Mouse (Mus musculus) cerebral cortex, adult 2 months (tissue): ENCODE data around the gene Suox.

Experiments
- WGBS: fragments of 180-500 bp; shearing (Covaris S2); methylation state at CpG from one replicate; pipeline ENCODE4 v1.1.7; 2018; 5-methylcytosine and 5-hydroxymethylcytosine counted together

Suox gene

GRCm38 (mm10) chr10:128673763-128674468, at the start of gene Suox:
Gene Suox, minus strand, starts transcription at chr10:128674073.
- WGBS, result under 1% methylated on average over 60 of the region's 60 CpGs

DNA sequence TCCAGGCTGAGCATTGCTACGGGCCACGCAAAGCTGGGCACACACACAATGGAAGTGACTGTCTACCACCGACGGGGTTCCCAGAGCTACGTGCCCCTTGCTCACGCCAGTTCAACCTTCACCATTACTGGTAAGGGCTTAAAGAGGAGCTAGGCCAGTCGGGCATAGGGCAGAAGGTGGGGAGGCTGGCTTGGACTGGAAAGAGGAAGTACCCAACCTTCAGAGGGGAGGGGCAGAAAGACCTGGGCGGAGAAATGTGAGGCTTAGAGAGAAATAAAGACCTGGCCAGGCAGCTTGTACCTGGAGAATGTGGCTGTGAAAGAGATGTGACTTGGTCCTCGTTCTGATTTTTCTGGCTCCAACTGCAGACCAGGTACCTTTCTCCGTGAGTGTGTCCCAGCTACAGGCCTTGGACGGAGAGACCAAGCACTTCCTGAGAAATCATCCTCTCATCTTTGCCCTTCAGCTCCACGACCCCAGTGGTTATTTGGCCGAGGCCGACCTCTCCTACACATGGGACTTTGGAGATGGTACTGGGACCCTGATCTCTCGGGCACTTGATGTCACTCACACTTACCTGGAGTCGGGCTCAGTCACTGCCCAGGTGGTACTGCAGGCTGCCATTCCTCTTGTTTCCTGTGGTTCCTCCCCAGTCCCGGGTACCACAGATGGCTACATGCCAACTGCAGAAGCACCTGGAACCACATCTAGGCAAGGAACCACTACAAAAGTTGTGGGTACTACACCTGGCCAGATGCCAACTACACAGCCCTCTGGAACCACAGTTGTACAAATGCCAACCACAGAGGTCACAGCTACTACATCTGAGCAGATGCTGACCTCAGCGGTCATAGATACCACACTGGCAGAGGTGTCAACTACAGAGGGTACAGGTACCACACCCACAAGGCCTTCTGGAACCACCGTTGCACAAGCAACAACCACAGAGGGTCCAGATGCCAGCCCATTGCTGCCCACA, 42.0 kb upstream of the Suox start:
- 86% methylated on average over 19 of the region's 19 CpGs for WGBS

DNA sequence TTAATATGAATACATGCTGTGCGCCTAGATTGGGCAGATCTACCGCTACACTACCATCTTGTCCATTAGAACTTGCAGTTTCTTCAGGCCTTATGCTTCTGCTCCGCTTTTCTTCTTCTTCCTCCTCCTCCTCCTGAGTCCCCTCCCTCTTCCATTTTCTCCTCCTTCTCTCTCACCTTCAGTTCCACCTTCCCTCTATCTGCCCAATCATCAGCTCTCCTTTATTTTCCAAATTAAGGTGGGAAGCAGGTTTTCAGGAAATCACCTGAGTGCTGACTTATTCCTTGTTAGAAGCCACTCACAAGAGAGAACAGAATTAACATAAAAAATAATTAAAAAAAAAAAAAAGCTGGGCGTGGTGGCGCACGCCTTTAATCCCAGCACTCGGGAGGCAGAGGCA, 37.4 kb upstream of the Suox start:
- WGBS, result 96% methylated on average over 7 of the region's 7 CpGs

- WGBS, result 8% methylated on average over 11 of the region's 11 CpGs
Measured at GRCm38 (mm10) chr10:128705317-128705693, 31.4 kb upstream of the Suox start.

GRCm38 (mm10) chr10:128704491-128705316, 30.8 kb upstream of the Suox start, which contains the start of gene Cdk2:
Gene Cdk2, minus strand, starts transcription at chr10:128705031.
- WGBS, result under 1% methylated on average over 62 of the region's 62 CpGs

DNA sequence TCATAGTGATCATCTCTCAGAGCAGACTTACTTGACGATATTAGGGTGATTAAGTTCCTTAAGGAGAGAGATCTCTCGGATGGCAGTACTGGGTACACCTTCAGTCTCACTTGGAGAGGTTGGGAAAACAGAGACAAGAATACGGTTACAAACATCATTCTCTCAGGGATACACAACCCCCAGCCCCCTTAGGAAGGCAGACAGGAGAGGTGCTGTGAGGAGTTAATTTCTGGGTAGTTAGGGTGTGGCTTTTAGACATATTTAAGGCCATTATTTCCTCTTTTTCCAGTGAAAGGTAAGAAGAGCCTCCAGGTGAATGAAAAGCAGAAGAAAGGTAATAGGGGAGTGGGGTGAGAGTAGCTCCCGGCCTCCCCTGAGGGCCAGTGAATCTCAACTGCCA, 30.0 kb upstream of the Suox start, which contains the start of gene Pmel:
TSS of gene Pmel (plus strand) at position 301 of the 400 bp plus-strand sequence.
- 43% methylated on average over 4 of the region's 4 CpGs for WGBS

DNA sequence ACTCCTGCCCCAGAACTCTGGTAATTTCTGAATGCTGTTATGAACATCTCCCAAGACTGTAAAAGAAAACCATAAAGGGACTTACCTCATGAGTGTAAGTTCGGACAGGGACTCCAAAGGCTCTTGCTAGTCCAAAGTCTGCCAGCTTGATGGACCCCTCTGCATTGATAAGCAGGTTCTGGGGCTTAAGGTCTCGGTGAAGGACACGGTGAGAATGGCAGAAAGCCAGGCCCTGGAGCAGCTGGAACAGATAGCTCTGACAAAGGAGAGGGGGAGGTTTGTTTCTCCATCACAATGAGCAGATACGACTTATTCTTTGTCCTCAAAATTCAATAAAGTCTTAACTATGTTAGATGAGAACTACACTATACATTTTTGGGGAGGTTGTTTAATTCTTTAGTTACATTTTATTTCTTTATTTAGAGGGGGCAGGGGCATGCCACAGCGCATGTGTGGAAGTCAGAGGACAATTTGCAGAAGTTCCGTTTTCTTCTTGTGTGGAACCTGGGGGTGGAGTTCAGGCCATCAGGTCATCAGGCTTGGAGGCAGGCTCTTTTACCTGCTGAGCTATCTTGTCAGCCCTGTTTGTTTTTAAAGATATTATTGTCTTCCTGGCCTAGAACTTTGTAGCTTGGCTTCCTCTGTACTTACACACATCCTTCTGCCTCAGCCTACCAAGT, 28.6 kb upstream of the Suox start:
- 85% methylated on average over 6 of the region's 6 CpGs for WGBS

DNA sequence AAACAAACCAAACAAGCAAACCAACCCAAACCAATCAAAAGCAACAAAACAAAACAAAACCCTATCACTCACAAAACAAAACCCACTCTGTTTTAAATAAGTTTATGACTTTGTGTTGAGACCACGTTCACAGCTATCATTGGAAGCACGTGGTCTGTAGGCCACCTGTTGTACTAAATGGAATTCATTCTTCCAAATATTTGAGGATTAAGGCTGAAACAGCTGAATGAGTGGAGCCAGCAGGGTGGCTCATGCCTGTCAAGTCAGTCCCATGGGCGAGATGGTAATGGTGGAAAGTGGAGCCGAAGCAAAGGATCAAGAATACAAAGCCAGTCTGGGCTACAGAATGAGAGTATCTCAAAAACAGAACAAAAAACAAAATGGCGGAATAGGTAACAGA, 26.8 kb upstream of the Suox start:
- 91% methylated on average over 5 of the region's 5 CpGs for WGBS

DNA sequence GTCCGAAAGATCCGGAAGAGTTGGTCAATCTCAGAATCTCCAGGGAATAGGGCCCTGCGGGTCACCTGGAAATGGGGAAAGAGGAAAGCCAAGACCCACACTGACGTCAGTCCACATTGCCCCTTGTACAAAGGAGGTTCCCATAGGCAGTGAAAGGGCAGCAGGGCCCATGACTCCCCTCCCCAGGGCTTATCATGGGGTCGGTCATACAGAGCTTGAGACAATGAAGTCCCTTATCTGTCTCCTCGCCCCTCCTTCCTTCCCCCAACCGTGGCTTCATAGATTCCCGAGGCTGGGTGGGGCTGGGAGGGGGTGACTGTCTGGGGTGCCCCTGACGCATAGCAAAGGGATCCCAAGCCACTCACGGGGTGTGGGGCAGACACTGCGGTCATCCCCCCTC, 25.7 kb upstream of the Suox start:
- WGBS, result 81% methylated on average over 11 of the region's 11 CpGs

GRCm38 (mm10) chr10:128699006-128699405, 25.1 kb upstream of the Suox start:
- WGBS, result 79% methylated on average over 5 of the region's 5 CpGs

DNA sequence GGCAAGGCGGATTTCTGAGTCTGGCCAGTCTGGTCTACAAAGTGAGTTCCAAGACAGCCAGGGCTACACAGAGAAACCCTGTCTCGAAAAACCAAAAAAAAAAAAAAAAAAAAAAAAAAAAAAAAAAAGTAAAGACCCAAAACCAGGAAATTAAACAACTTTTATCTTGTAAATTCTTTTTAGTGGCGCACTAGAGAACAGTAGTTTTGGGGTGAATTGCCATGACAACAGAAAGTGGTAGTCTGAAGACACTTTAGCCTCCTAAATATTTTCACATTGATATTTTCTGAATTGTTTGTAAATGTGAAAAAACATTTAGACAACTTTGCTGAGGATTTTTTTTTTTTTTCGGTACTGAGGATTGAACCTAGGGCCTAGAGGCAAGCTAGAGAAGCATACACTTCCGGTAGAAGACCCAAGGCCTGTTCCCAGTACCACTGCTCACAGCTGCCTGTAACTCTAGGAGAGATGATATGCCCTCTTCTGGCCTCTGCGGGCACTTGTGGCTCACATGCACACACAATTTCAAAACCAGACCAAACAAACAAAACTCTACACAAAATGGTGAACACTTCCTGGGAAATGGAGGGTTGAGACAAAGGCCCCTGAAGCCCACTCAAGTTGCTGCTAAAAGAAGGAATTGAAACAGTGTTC, 23.3 kb upstream of the Suox start:
- 68% methylated on average over 6 of the region's 6 CpGs for WGBS

DNA sequence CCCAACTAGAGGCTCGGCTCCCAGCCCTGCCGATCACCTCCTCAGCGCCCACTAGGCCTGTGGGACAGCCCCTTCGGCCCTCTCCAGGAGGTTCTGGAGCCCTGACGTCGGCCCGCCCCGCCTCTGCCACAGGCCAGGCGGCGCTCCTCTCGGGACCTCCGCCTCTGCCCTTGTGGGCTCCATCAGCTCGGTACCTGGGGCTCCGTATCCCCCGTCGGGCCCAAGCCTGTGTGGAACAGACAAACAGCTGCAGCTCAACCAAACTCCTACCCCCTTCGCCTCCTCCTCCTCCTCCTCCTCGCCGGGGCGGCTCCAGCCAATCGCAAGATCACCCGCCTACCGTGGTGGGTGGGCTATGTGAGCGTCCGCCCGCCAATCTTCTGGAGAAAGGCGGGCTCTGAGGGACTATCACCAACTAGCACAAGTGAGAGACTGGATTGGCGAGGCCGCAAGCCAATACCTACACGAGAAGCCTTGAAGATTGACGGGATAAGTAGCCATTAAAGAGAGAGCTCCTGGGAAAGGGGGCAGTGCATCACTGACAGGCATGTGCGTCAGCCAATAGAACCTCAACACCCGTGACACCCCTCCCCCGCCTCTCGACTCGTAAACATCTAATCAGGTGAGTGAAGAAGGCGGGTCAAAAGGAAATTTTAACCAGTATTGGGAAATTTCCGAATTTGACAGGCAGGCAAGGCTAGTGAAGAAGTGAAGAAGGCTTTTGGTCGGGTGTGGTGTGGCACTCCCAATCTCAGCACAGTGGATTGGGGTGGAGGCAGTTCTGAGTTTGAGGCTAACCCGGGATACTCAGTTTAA, 22.3 kb upstream of the Suox start, which contains the start of gene Rab5b:
TSS of gene Rab5b (minus strand) at position 273 of the 816 bp plus-strand sequence.
- WGBS, result under 1% methylated on average over 40 of the region's 40 CpGs

DNA sequence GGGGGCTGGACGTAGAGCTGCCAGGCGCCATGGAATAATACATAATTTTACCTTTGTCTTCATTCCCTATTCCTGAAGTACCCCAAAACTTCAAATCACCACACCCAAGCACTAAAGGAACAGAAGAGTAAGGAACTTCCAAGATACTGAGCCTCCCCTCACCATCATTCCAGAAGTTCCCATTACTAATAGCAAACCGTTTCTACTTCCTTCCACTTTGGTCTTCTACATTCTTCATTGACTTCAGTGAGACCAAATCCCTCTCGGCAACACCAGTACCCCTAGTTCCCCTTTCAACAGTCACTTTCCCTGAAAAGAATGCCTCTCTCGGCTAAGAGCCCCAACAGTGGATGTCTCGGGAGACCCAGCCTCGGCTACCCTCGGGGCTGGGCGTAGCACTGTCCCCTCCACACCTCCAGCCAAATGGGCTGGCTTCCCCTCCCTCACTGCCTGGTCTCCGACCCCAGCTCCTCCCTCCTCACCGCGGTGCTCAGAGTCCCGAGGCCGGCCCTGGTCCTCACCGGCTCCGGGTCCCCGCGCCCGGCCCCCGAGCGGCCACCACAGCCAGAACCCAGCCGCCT, 21.6 kb upstream of the Suox start:
- WGBS, result 2% methylated on average over 22 of the region's 22 CpGs

DNA sequence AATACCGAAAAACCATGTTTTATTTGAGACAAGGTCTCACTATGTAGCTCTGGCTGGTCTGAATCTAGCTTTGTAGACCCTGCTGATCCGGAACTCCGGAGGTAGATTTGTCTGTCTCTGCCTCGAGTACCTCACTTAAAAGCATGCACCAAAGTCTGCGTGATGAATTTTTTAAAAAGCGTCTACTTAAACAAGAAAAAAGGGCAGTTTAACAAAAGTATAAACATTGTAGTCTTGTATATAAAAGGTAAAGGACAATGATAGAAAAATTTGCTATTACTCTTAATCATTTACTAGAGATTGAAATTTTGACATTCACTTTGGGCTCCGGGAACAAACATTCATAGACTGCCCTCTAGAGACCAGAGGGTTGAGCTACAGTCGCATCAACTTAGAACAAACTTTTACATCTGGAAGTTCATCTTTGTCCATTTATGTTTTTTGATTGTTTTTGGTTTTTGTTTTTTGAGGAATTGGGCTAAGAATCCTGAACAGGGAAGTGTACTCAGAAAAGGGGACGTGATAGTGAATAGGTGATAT, 666 bp upstream of the Suox start:
- WGBS, result under 1% methylated on average over 9 of the region's 9 CpGs

DNA sequence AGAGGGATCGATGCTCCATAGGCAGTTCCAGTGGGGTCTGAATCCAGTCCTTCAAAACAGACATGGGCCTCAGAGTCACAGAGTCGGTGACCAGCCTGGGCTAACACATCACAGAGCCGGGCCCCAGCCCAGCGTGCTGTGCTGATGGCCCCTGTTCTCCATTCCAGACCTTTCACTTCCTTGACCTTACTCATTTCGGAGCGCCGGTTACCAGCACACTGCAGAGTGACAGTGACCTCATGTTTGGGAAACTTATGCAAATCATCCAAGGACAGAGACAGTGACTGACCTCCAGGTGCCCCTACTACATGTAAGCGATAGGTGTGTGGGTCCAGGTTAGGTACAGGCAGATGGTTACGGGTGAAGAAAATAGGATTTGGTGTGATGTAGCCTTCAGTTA, 2.7 kb downstream of the Suox start:
- 95% methylated on average over 9 of the region's 9 CpGs for WGBS

DNA sequence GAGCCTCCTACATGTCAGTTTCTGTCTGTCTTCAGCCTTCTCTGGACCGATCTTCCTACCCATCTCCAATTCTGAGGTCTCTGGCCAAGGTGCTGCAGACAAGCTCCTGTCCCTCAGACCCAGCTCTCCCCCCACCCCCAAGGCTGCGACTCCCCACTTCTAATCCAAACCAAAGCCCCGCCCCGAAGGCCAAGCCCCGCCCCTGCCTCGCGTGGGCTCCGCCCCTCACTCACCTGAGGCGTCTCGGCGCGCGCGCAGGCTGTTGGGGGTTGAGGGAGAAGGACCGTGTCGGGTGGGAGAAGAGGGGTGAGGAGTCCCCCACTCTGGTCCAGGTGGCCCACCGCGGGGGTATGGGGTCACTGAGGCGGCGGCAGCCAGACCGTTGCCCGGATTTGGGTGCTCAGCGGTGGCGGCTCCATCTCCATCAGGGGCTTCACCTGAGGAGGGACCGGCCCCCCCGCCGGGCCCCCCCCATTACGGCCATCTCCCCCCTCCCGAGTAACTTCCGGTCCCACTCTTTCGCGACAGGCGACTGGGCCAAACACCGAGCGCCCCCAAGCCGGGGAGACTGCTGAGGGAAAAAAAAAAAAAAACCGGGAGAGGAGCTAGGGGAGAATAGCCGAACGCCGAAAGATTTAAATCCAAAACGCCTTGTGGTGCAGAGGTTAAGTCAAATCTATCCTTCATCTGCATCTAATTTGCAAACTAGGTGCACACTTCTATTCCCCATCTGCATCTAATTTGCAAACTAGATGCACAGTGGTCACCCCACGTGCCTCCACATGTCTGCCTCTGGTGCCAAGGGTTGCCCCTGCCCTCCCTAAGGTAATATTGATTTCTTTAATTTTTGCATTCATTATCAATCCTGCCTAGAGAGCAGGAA, 4.8 kb downstream of the Suox start:
- WGBS, result 2% methylated on average over 41 of the region's 42 CpGs

- 95% methylated on average over 2 of the region's 2 CpGs for WGBS
Measured at GRCm38 (mm10) chr10:128665806-128666205, 8.1 kb downstream of the Suox start.

- 63% methylated on average over 3 of the region's 3 CpGs for WGBS
Measured at GRCm38 (mm10) chr10:128665307-128665706, 8.6 kb downstream of the Suox start.
